Mouse (Mus musculus) kidney, postnatal 14 days (tissue): ENCODE measurements at regions not wholly inside any gene's neighbourhood (a gene's known extent, or its start where the extent isn't known, plus 50 kb on each side); places are given as distances from the start of the nearest gene placed in this dataset.
"Not testable (repeated sequence)": the region's sequence is repeated elsewhere in the genome, so short reads cannot be mapped to it uniquely, and the experiment has no call there.

Experiments
- DNase-seq: peaks from one replicate; pipeline ENCODE4 v3.0.0; 2022; ENCODE audit warnings: mixed read lengths

DNA sequence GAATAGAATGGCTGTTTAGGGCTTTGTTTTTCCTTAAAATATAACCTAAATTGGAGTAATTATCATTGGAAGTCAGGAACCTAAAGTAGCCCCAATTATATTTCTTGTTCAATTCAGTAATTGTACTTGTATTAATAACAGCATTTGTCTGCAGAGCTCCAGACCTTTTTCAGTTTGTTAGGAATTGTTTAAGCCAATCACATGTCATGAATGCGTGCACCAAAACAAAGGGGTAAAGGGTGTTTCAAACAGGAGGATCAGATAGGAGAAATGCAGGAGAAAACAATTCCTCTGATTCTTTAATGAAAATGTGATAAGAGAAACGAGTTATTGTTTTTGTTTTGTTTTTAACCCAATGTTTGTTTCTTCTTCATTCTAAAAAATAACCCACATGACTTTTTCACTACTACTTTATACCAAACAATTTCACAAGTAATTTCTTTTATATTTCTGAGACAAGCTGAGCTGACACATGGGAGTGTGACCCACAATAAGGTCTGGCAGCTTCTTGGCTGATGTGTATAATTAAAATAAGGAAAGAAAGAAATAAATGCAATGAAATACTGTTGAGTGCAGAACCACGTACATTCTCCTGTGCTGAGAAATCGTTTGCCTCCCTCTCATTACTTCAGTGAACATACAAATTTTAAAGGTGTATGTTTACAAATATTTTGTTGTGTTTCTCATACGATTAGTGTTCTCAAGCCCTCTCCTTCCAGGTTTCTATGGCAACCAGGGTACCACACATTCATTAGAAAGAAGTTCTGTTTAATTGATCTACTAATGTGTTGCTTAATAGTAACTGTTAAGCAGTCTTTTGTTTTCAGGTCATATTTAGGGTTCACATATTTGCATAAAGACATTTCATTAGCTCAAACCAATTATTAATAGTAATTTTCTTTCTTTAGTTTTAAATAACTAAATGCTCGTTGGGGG lies 397.7 kb downstream of the Isl1 start:
- no peak for DNase-seq

DNA sequence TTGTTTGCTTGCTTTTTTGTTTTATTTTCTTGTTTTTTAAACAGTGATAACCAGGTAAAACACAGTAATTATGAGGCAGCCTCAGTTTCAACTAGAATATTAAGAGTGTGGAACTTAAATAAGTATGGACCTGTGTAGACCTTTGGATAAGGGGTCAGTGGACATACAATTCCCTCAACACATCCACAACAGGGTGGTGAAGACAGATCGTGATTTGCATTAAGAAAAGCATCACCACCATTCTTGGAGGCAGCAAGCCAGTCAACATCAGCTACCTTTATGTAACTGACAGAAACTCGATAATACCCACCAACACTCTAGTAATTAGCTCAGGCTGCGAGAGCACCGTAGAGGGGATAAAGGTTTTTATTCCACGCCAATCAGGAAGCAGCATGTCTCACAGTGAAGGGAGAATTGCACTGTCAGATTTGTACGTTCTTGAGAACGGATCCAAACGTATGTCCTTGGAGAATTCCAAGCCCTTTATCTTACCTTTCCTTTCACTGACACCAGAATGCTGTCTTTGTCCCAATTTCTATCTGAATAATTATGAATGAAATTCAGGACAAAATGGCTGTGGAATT lies 398.5 kb downstream of the Isl1 start:
- DNase-seq, result no peak

DNA sequence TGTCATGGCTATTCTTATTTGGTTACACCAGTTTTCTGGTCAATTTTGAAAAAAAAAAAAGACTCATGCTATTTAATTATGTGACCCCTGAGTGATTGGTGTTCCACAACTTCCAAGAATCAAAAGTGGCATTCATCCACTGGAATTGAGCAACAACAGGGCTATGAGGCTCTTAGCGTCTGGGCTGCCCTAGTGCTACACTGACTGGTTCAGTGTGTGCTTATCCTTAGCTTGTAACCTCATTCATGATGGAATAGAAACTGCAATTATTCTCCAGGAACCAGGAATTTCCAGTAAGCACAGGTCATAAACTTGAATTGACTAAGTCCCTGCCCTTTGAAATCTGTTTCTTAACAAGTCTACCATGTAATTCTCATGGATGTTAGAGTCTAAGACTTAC lies 428.9 kb downstream of the Isl1 start:
- DNase-seq, result no peak

DNA sequence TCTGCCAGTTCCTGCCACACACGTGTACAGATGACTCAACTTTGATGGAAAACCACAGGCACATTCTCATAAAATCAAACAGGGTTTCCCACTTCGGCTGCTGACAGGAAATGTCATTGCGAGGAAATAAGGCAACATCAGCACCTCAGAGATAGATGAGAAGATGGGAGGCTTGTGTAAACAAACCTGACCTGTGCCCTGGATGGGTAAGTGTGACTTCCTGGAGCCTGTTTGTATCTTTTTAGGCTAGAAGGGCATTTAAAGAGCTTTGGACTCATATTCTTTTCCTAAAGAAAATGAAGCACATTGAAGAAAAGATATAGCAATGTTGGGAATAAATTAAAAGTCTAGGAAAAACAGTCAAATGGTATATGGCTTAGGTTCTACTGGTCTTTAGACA lies 449.0 kb downstream of the Isl1 start:
- no peak for DNase-seq

DNA sequence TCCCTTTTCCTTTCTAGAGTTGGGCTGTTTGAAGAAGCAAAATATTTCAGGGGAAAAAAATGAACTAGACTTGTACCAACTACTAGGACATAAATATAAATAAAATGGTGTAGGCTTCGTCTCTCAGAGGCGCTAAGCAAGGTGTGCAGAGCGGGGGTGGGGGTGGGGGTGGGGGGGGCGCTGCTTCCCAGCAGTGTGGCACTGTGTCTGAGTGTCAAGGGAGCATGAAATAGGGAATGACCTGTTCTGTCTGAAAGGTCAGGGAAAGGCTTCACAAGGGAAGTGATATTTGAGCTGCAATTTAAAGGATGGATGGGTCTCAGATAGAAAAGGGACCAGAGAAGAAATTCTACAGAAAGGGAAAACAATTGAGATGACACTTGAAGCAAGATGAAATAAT lies 452.9 kb downstream of the Isl1 start:
- no peak for DNase-seq

DNA sequence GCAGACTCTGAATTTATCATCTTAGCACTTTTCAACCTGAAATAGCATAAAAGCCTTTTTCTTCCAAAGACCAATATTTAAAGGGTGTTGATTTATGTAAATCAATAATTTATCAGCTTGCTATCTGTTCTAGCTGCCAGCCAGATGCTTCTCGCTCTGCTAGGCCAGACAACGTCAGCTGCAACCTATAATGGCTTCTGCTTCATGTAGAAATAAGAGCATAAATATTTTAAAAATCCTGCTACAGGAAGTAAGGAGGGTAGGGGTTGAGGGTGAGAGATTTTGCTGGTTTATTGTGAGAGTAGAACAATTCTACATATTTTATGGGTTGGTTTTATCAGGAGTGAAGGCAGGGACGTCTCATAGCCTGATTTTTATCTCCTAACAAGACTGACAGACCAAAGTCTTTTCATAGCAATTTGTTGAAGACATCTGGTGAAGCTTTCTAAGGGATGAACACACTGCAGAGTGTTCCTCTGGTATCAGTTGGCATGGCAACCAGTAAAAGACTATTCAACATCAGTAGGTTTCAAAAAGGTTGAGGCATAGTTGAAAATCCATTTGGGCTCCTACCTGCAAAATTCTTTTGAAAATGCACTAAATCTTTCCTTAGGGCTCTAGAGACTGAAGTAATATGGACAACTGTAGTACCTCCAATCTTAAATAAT lies 456.7 kb downstream of the Isl1 start:
- DNase-seq, result no peak

DNA sequence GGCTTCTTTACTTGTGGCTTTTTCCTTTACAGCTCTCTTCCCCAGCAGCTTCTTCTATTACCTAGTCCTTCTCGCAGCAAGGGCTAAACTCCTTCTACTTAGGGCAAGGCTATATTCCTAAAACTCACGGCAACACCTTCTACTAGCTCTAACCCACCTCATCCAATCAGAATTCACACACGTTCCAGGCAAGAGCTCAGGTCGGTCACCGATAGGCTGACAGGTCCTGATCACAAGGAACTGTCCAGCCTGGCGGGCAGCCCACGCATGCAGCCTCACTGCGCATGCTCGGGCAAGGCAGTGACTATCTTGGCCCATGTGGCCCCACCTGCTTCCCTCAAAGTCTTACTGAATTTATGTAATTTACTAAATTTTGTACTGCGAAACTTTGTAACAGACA lies 466.4 kb downstream of the Isl1 start:
- DNase-seq, result no peak

DNA sequence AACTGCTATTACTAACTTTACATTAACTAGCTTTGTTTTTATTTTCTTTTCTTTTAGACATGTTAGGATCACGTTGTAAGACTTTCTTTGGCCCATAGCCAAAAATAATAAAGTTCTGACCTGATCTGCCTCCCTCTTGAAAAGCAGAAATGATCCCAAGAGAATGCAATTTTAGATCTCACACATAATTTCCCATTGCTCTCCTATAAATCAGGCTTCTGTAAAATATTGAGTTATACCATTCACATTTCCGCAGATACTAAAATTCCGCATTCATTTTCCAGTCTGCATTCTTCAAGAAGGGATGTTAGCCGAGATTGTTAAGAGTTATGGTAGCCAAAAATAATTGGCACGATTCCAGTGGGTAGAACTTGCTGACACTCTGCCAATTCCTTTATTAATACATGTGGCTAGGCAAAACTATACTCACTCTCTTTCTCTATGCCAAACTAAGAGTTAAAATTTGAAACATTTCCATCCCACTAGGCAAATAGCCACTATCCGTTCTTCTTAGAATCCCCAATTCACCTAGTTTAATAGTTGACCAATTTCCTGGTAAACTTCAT lies 473.2 kb downstream of the Isl1 start:
- DNase-seq, result no peak

DNA sequence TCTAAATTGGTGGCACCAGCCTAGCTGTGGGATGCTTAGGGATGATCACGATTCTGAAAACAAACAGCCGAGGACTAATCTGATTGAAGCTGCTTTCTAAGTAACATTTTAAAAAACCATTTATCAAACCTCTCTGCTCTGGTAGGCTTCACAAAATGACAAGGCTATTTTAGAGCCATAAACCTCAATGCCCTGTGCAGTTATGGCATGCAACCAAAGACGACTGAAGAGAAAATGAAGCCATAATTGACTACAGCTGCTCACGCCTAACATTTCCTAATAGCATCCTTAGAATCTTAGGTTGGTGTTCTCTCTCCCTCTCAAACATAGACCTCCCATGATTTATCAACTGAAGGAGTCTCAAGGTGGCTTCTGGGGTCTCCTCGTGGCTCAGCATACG lies 484.3 kb downstream of the Isl1 start:
- no peak for DNase-seq

DNA sequence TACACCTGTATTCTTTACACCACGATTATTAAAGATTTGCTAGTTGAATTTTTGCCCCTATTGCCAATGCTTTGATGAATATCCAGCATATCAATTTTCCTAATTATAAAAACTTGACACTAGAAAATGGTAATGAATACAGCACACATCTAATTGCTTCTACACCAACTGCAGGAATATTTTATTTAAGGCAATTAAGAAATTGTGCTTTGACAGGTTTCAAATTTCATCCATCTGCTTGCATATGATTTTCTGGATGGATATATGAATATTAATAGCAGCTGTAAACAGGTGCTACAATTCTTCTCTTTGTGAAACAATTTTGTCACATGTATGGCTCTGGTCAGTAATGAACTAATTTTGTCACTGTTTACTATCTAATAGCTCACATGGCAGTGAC lies 487.0 kb downstream of the Isl1 start:
- DNase-seq, result no peak

DNA sequence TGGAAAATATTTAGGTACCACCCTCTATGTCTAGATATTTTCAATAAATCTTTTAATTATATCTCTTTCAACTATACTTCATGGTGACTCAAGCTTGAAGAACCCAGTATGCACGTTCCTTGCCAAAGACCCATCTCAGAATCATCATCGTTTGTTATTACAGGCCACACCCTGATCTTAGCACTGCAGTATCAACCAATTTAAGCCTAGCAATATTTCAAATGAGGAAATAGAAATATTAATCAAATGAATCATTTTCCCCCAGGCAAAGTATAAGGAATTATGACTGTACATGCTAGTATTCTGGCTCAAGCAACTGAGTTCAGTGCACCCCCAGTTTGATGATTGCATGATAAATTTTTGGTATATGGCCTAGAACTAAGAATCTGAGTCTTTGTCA lies 495.3 kb downstream of the Isl1 start:
- no peak for DNase-seq

DNA sequence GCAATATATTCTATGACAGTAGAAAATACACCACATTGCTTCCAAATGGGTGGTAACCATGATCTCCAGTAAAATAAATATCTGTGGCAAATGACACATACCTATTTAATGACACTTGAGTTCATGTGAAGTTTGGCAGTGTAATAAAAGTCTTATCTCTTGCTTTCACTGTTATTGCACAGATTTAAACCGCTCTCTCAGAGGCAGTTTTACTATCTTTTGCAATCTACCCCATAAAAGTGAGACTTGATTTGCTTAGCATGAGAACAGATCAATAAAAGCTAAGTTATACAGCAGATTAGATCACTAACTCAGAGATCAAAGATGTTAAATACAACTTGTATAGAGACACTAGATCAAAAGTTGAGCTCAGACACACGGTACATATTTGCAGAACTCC lies 510.2 kb downstream of the Isl1 start:
- no peak for DNase-seq

DNA sequence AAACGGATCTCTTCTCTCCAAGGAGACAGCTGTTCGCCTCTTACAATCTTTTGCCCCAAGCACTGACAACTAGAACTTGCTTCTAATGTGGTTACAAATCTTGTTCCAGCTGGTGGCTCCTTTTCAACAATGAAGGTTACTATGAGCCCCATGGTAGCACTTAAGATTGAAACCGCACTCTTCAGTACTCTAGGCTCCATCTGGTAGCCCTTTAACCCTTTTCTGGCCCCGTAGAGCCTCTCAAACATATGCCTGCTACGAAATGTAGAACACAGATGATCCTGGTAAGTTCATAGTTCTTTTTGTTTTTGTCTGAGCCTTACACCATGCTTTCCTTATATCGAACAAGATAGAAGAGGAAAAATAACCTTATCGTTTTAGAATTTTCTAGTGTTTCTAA lies 558.2 kb downstream of the Isl1 start:
- no peak for DNase-seq

DNA sequence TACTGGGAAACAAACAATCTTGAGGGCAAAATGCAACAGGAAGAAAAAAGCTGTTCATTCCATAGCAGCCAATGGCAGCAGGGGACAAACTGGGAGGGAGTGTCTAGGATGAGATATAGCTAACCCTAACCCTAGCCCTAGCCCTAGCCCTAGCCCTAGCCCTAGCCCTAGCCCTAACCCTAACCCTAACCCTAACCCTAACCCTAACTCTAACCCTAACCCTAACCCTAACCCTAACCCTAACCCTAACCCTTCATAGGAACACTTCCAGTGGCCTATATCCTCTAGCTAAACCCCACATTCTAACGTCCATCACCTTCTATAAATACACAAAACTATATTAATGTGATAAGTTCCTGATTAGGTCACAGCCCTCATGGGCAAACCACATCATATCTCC lies 567.4 kb downstream of the Isl1 start:
- DNase-seq, result not testable (repeated sequence)

DNA sequence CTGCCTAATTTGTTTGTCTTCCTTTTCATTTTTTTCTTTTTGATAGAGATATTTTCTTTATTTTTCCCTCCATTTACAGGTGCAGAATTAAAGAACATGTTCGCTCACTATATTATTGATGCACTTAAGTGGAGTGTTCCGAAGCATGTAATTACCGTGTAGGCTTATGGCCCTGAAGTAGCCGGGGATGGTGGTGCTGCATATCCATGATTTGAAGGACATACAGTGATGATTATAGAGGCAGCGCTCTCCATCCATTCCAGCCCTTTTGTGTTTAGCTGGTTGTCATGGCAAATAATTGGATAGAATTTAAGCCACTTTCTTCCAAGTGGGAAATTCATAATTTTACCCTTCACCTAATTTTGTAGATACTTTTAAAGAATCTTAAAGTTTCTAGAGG lies 581.5 kb downstream of the Isl1 start:
- no peak for DNase-seq

DNA sequence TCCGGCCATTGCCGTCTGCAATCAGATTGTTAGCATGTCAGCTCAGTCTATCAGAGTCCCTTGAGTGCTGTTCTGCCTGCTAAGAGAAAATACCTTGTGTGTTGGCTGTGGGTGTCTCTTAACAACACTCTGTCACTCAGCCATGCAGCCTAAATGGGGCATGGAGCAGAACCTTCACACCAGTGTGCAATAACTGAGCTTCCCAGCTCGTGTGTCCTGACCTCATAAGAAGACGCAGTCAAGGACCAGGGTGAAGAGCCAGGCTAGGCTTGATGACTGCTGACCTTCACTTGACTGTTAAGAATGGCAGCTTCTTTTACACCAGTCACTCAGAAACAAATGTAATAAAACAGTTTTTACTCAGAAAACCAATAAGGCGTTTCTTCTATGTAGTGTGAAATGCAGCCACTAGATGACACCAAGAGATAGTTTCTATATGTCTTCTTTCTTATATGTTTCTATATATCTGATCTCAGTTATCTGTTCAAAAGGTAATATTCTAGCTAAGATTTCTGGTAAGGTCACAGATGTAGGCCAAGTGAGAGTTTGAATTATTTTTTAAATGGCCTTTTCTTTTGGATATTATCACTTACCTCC lies 584.0 kb downstream of the Isl1 start:
- no peak for DNase-seq

DNA sequence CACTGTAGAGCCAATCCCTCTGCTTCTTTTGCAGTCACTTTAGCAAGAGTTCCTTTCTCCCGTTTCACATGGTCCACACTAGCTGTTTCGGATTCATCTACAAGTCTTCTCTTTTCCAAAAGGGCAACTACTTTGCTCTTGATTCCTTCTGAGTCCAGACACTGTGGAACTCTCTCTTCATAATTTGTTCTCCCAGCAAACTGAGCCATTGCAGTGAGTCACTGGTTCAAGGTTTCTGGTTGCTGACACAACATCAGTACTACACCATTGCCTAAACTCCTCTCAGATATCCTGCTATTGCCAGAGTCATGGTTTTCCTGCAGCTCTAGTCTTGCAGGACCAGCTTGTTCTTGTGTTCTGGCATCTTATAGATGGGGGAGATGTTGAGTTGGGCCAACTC lies 590.2 kb downstream of the Isl1 start:
- no peak for DNase-seq

DNA sequence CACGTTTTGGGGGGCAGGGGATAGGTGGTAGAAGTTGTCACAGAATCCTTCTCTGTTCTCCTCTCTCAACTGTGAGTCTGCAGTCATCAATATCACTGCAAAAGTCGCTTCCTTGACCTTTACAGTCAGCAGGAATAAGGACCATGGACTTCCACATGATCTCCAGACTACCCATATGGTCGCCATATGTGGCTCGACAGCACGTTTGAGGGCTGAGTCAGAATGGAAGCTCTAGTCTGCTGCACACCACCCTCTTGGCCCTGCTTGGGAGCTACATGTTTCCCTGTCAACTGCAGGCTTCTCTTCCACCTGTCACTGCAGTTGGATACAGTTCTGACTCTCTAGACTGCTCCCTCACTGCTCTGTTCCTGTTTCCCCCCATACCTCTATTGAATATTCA lies 590.6 kb downstream of the Isl1 start:
- DNase-seq, result no peak

DNA sequence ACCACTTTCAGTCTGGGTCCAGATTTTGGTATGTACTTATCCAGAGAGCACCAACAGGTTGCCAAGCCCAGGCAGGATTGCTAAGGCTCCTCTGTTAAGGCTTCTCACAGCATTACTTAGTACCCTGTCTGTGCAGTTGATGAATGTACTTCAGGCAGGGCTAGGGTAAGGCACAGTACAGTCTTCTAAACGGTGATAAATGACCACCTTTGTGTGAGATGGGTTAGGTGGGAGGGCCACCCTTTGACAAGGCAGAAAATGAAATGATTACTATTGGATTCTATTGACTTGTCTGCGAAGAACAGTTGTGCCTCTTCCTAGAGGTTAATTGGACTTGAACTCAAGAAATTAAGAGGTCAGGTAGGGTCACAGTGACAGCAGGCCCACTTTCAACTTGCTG lies 594.4 kb upstream of the Itga1 start:
- DNase-seq, result no peak

DNA sequence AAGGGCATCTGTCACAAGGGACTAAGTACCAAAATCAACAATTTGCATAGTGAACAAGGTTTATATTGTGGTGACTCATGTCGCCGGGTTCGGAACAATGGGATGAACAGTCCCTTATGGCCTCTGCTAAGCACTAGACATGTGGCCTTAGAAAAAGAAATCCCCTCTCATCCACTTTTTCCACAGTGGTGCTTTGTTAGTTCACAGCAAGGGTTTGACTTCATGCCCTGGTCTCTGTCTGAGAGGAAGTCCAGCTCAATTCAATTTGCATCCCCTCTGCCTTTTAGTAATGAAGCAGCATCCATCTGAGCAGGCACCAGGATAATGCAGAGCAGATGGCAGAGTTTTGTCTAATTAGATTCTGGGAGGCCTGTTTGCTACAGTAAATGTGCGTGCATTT lies 585.7 kb upstream of the Itga1 start:
- DNase-seq, result no peak

DNA sequence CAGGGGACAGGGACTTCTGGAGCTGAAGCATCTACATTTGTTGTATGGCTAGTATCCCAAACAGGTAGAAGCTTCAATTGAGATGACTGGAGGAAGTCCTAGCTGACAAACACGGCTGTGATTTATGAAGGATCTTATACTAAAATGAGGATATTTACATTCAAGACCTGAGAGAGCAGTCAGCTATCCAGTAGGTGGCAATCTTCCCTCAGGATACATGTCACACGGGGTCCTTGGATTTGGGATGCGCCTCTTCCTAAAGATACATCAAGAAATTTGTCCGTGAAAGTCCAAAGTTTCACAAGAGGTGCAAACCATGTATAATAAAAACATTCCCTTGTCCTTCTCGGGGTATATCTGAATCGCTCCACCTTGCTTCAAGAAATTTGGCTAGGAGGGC lies 577.8 kb upstream of the Itga1 start:
- DNase-seq, result no peak

DNA sequence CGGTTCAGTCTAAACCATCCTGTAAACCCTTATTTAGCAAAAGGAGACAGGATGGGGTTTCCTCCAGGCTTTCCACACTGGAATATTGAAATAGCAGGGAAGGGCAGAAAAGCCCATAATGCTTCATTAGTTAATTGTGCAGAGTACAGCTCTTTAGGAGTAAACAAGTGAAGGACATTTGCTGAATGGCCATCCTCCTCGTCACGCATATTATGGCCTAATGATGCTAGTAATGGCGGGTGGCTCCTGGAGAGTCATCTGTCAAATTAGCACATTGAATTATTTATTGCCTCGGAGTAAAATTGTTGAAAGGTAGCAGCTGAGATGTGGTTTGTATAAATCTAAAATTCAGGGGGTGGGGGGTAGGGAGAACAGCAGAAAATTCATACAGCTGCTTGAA lies 575.1 kb upstream of the Itga1 start:
- DNase-seq, result no peak

DNA sequence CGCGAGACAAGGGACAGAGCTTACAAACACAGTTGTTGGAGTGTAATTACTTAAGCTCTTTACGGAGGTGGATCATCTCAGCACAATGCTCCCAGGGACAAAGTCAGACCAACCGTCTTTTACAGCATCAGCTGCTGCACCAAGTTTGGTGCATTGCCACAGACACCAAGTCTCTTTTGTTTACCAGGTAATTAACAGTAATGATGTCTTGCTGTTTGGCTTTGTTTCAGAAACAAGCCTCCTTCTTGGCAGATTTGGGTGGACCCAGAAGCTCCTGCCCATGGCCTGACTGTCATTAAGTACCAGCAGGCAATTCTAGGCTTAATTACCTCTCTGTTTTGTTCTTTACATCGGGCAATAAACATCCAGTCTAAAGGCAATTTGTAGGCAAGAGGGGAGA lies 572.0 kb upstream of the Itga1 start:
- no peak for DNase-seq
